Mouse (Mus musculus): ENCODE results near the gene Pfkfb3. TPM values are rescaled to one million over a fixed set of nuclear protein-coding genes. Genes with fewer than 3 reads are reported as not detected.
A peak's percentile ranks its signal among the peaks of the same experiment; 100 is the strongest.

Gene Pfkfb3
- polyA plus RNA-seq, 1 experiment from 2014 or later: 18.6 TPM

GRCm38 (mm10) chr2:11448711-11449110 is 105.2 kb downstream of the Pfkfb3 start:
- ATAC-seq (ENCODE audit: insufficient read depth, low FRiP score, low TSS enrichment) (no peak), DNase-seq (ENCODE audit: low spot score) (no peak)
- Histone ChIP-seq H3K4me2 (ENCODE audit: low read depth) (no peak overlapping the region), H3K9ac (ENCODE audit: low read length) (no peak overlapping the region), H3K36me3 (ENCODE audit: control insufficient read depth, insufficient read depth, low read length) (no peaks in the 10 kb centered on the region), H3K27ac (ENCODE audit: low read depth, low read length) (no peak overlapping the region), H3K4me1 (ENCODE audit: control insufficient read depth, insufficient read depth, low read length) (no peaks in the 10 kb centered on the region), H3K9me3 (ENCODE audit: control insufficient read depth, low read length) (no peaks in the 10 kb centered on the region), H3K27me3 (ENCODE audit: control insufficient read depth, insufficient read depth, low read length) (no peaks in the 10 kb centered on the region), H3K4me3 (ENCODE audit: low read depth, low read length) (no peak overlapping the region)
- 73% methylated on average over 3 of the region's 3 CpGs for WGBS

- no peak overlapping the region for H3K4me2 ChIP-seq (ENCODE audit: low read depth)
- H3K27me3 ChIP-seq (ENCODE audit: control insufficient read depth, insufficient read depth, low read length): no peaks in the 10 kb centered on the region
- no peaks in the 10 kb centered on the region for H3K4me1 ChIP-seq (ENCODE audit: control insufficient read depth, insufficient read depth, low read length)
- H3K36me3 ChIP-seq (ENCODE audit: control insufficient read depth, insufficient read depth, low read length): no peaks in the 10 kb centered on the region
- H3K9me3 ChIP-seq (ENCODE audit: control insufficient read depth, low read length): no peaks in the 10 kb centered on the region
- H3K27ac ChIP-seq (ENCODE audit: low read depth, low read length): no peak overlapping the region
- H3K9ac ChIP-seq (ENCODE audit: low read length): no peak overlapping the region
- 70% methylated on average over 2 of the region's 2 CpGs for WGBS
- ATAC-seq (ENCODE audit: insufficient read depth, low FRiP score, low TSS enrichment) (no peak), DNase-seq (ENCODE audit: low spot score) (no peak)
- H3K4me3 ChIP-seq (ENCODE audit: low read depth, low read length): no peak overlapping the region
Observed at GRCm38 (mm10) chr2:11447865-11448264, 106.0 kb downstream of the Pfkfb3 start.

GRCm38 (mm10) chr2:11445722-11446121 is 108.2 kb downstream of the Pfkfb3 start:
- H3K27ac ChIP-seq (ENCODE audit: low read depth, low read length): no peak overlapping the region
- H3K9me3 ChIP-seq (ENCODE audit: control insufficient read depth, low read length): no peaks in the 10 kb centered on the region
- H3K27me3 ChIP-seq (ENCODE audit: control insufficient read depth, insufficient read depth, low read length): no peaks in the 10 kb centered on the region
- no peak overlapping the region for H3K4me3 ChIP-seq (ENCODE audit: low read depth, low read length)
- no peak for ATAC-seq (ENCODE audit: insufficient read depth, low FRiP score, low TSS enrichment)
- H3K9ac ChIP-seq (ENCODE audit: low read length): no peak overlapping the region
- 87% methylated on average over 3 of the region's 3 CpGs for WGBS
- H3K4me1 ChIP-seq (ENCODE audit: control insufficient read depth, insufficient read depth, low read length): no peaks in the 10 kb centered on the region
- H3K36me3 ChIP-seq (ENCODE audit: control insufficient read depth, insufficient read depth, low read length): no peaks in the 10 kb centered on the region
- H3K4me2 ChIP-seq (ENCODE audit: low read depth): no peak overlapping the region
- no peak for DNase-seq (ENCODE audit: low spot score)

GRCm38 (mm10) chr2:11441864-11442263 is 112.0 kb downstream of the Pfkfb3 start:
- no peak overlapping the region for H3K4me2 ChIP-seq (ENCODE audit: low read depth)
- H3K9ac ChIP-seq (ENCODE audit: low read length): no peak overlapping the region
- ATAC-seq (ENCODE audit: insufficient read depth, low FRiP score, low TSS enrichment) (no peak), DNase-seq (ENCODE audit: low spot score) (no peak)
- no peak overlapping the region for H3K4me3 ChIP-seq (ENCODE audit: low read depth, low read length)
- no peaks in the 10 kb centered on the region for H3K36me3 ChIP-seq (ENCODE audit: control insufficient read depth, insufficient read depth, low read length)
- H3K9me3 ChIP-seq (ENCODE audit: control insufficient read depth, low read length): no peaks in the 10 kb centered on the region
- H3K4me1 ChIP-seq (ENCODE audit: control insufficient read depth, insufficient read depth, low read length): no peaks in the 10 kb centered on the region
- H3K27ac ChIP-seq (ENCODE audit: low read depth, low read length): no peak overlapping the region
- no peaks in the 10 kb centered on the region for H3K27me3 ChIP-seq (ENCODE audit: control insufficient read depth, insufficient read depth, low read length)
- 72% methylated on average over 4 of the region's 4 CpGs for WGBS

GRCm38 (mm10) chr2:11438231-11438954 is 115.5 kb downstream of the Pfkfb3 start:
- H3K4me2 ChIP-seq (ENCODE audit: low read depth): no peak overlapping the region
- ATAC-seq (ENCODE audit: insufficient read depth, low FRiP score, low TSS enrichment) (no peak), DNase-seq (ENCODE audit: low spot score) (no peak)
- H3K4me3 ChIP-seq (ENCODE audit: low read depth, low read length): no peak overlapping the region
- H3K27me3 ChIP-seq (ENCODE audit: control insufficient read depth, insufficient read depth, low read length): no peaks in the 10 kb centered on the region
- H3K4me1 ChIP-seq (ENCODE audit: control insufficient read depth, insufficient read depth, low read length): no peaks in the 10 kb centered on the region
- no peaks in the 10 kb centered on the region for H3K9me3 ChIP-seq (ENCODE audit: control insufficient read depth, low read length)
- no peak overlapping the region for H3K27ac ChIP-seq (ENCODE audit: low read depth, low read length)
- 76% methylated on average over 12 of the region's 12 CpGs for WGBS
- no peak overlapping the region for H3K9ac ChIP-seq (ENCODE audit: low read length)
- no peaks in the 10 kb centered on the region for H3K36me3 ChIP-seq (ENCODE audit: control insufficient read depth, insufficient read depth, low read length)

- Histone ChIP-seq H3K36me3 (ENCODE audit: control insufficient read depth, insufficient read depth, low read length) (no peaks in the 10 kb centered on the region), H3K4me3 (ENCODE audit: low read depth, low read length) (no peak overlapping the region), H3K27ac (ENCODE audit: low read depth, low read length) (no peak overlapping the region), H3K9ac (ENCODE audit: low read length) (no peak overlapping the region), H3K27me3 (ENCODE audit: control insufficient read depth, insufficient read depth, low read length) (no peaks in the 10 kb centered on the region), H3K9me3 (ENCODE audit: control insufficient read depth, low read length) (no peaks in the 10 kb centered on the region), H3K4me2 (ENCODE audit: low read depth) (no peak overlapping the region), H3K4me1 (ENCODE audit: control insufficient read depth, insufficient read depth, low read length) (no peaks in the 10 kb centered on the region)
- WGBS: 97% methylated on average over 11 of the region's 11 CpGs
- no peak for DNase-seq (ENCODE audit: low spot score)
- no peak for ATAC-seq (ENCODE audit: insufficient read depth, low FRiP score, low TSS enrichment)
Observed at GRCm38 (mm10) chr2:11436353-11436752, 117.5 kb downstream of the Pfkfb3 start.

GRCm38 (mm10) chr2:11433353-11433752 is 120.5 kb downstream of the Pfkfb3 start:
- H3K27ac ChIP-seq (ENCODE audit: low read depth, low read length): no peak overlapping the region

GRCm38 (mm10) chr2:11429538-11429937 is 124.3 kb downstream of the Pfkfb3 start:
- no peak overlapping the region for H3K4me3 ChIP-seq (ENCODE audit: low read depth, low read length)
- H3K36me3 ChIP-seq (ENCODE audit: control insufficient read depth, insufficient read depth, low read length): no peaks in the 10 kb centered on the region
- no peak overlapping the region for H3K27ac ChIP-seq (ENCODE audit: low read depth, low read length)
- no peak overlapping the region for H3K9ac ChIP-seq (ENCODE audit: low read length)
- 32% methylated on average over 3 of the region's 3 CpGs for WGBS
- no peak for ATAC-seq (ENCODE audit: insufficient read depth, low FRiP score, low TSS enrichment)
- H3K27me3 ChIP-seq (ENCODE audit: control insufficient read depth, insufficient read depth, low read length): no peaks in the 10 kb centered on the region
- H3K9me3 ChIP-seq (ENCODE audit: control insufficient read depth, low read length): no peaks in the 10 kb centered on the region
- no peaks in the 10 kb centered on the region for H3K4me1 ChIP-seq (ENCODE audit: control insufficient read depth, insufficient read depth, low read length)
- H3K4me2 ChIP-seq (ENCODE audit: low read depth): no peak overlapping the region
- peak; percentile 46 for DNase-seq (ENCODE audit: low spot score)

More at GRCm38 (mm10) chr2:11433353-11433752, 120.5 kb downstream of the Pfkfb3 start:
- Histone ChIP-seq H3K9ac (ENCODE audit: low read length) (no peak overlapping the region), H3K4me3 (ENCODE audit: low read depth, low read length) (no peak overlapping the region), H3K36me3 (ENCODE audit: control insufficient read depth, insufficient read depth, low read length) (no peaks in the 10 kb centered on the region), H3K27me3 (ENCODE audit: control insufficient read depth, insufficient read depth, low read length) (no peaks in the 10 kb centered on the region), H3K9me3 (ENCODE audit: control insufficient read depth, low read length) (no peaks in the 10 kb centered on the region), H3K4me2 (ENCODE audit: low read depth) (no peak overlapping the region), H3K4me1 (ENCODE audit: control insufficient read depth, insufficient read depth, low read length) (no peaks in the 10 kb centered on the region)
- no peak for DNase-seq (ENCODE audit: low spot score)
- no peak for ATAC-seq (ENCODE audit: insufficient read depth, low FRiP score, low TSS enrichment)
- 90% methylated on average over 5 of the region's 5 CpGs for WGBS

GRCm38 (mm10) chr2:11428621-11429020 is 125.3 kb downstream of the Pfkfb3 start:
- H3K4me3 ChIP-seq (ENCODE audit: low read depth, low read length): no peak overlapping the region
- 88% methylated on average over 4 of the region's 4 CpGs for WGBS

More at GRCm38 (mm10) chr2:11428621-11429020, 125.3 kb downstream of the Pfkfb3 start:
- ATAC-seq (ENCODE audit: insufficient read depth, low FRiP score, low TSS enrichment) (no peak), DNase-seq (ENCODE audit: low spot score) (no peak)
- no peaks in the 10 kb centered on the region for H3K4me1 ChIP-seq (ENCODE audit: control insufficient read depth, insufficient read depth, low read length)
- no peaks in the 10 kb centered on the region for H3K27me3 ChIP-seq (ENCODE audit: control insufficient read depth, insufficient read depth, low read length)
- no peak overlapping the region for H3K4me2 ChIP-seq (ENCODE audit: low read depth)
- H3K27ac ChIP-seq (ENCODE audit: low read depth, low read length): no peak overlapping the region
- no peak overlapping the region for H3K9ac ChIP-seq (ENCODE audit: low read length)
- no peaks in the 10 kb centered on the region for H3K9me3 ChIP-seq (ENCODE audit: control insufficient read depth, low read length)
- no peaks in the 10 kb centered on the region for H3K36me3 ChIP-seq (ENCODE audit: control insufficient read depth, insufficient read depth, low read length)
